ENCODE assay signal across 8 mouse cellular contexts in the genomic region with DNA sequence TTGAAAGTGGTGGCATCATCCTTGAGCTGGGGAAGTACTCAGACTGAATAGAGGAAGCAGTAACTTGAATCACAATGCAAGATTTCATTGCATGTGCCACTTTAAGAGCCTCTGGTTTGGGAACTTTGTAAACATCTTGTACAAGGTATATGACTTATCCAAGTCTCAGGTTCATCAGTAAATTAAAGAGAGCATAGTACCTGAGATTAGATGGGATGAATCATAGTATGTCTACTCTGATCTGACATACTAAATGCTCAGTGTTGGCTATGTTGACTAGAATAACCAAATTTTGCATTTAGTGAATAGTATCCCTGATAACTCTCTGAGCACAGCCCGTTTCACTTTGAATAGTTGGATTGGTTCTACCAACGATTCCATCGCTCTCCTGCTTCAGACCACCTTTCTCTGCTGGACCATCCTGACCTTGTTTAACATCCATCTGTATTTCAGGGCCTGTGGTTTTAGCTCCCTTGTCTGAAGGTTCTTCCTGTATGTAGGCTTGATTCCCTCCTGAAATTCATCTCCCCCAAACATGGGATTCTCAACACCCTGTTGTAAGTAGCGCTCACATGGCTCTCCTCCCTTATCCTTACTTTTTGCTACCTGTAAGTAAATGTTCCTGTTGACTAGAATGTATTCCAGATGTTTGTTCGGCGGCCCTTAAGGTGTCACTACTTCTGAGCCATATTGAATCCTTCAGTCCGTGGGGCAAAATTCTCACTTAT. TPM values are rescaled to one million over a fixed set of nuclear protein-coding genes. Genes with fewer than 3 reads are reported as not detected.
DNase-seq lines count a peak whose midpoint lies in the region; ATAC-seq and TF ChIP-seq lines count a peak whose summit lies in the region.
"Had no signal": no experiment of that assay in that cellular context is flagged by ENCODE, and none has a peak within 500 bp of the region (broad histone marks: within the 10 kb centered on the region; RNA-seq: fewer than 3 reads in every experiment).

No protein-coding gene starts in this region.

- peaks cover 71% of the 10 kb centered on the region for H3K36me3 ChIP-seq in lung, embryonic 14.5 days (ENCODE audit: insufficient read depth)
- H3K36me3 ChIP-seq in limb, embryonic 14.5 days (ENCODE audit: control insufficient read depth, insufficient read depth, low read length): peaks cover 67% of the 10 kb centered on the region
- peaks cover 63% of the 10 kb centered on the region for H3K36me3 ChIP-seq in stomach, embryonic 15.5 days

- H3K9me3 ChIP-seq in lung, embryonic 14.5 days (ENCODE audit: low read depth, low read length): peaks cover 7% of the 10 kb centered on the region
- peaks cover 6% of the 10 kb centered on the region; the same call in 1 of the 2 replicates for H3K9me3 ChIP-seq in limb, embryonic 14.5 days (ENCODE audit: control insufficient read depth, low read length)
- no peaks in the 10 kb centered on the region for H3K9me3 ChIP-seq in stomach, embryonic 15.5 days
- H3K9me3 ChIP-seq: hindbrain, embryonic 15.5 days had no signal

- 89% methylated on average over 7 of the region's 7 CpGs for WGBS in lung, embryonic 14.5 days
- WGBS in limb, embryonic 14.5 days: 82% methylated on average over 7 of the region's 7 CpGs
- WGBS in stomach, embryonic 15.5 days: 91% methylated on average over 7 of the region's 7 CpGs

- H3K27ac ChIP-seq in lung, embryonic 14.5 days (ENCODE audit: low read depth): no peak overlapping the region
- no peak overlapping the region for H3K27ac ChIP-seq in limb, embryonic 14.5 days (replicated peaks; ENCODE audit: low read depth, low read length)
- no peak overlapping the region for H3K27ac ChIP-seq in stomach, embryonic 15.5 days
- H3K27ac ChIP-seq: hindbrain, embryonic 15.5 days had no signal

- H3K9ac ChIP-seq in lung, embryonic 14.5 days: no peak overlapping the region
- H3K9ac ChIP-seq in limb, embryonic 14.5 days (ENCODE audit: low read depth, low read length, severe bottlenecking): no peak overlapping the region
- no peak overlapping the region for H3K9ac ChIP-seq in stomach, embryonic 15.5 days
- H3K9ac ChIP-seq: hindbrain, embryonic 15.5 days had no signal

- H3K4me2 ChIP-seq in lung, embryonic 14.5 days: no peak overlapping the region
- H3K4me2 ChIP-seq in limb, embryonic 14.5 days (replicated peaks; ENCODE audit: low read depth, low read length, severe bottlenecking): no peak overlapping the region
- no peak overlapping the region for H3K4me2 ChIP-seq in stomach, embryonic 15.5 days
- H3K4me2 ChIP-seq: hindbrain, embryonic 15.5 days had no signal

- no peak overlapping the region for H3K4me3 ChIP-seq in lung, embryonic 14.5 days (ENCODE audit: low read depth, low read length)
- H3K4me3 ChIP-seq in limb, embryonic 14.5 days (replicated peaks; ENCODE audit: low read length): no peak overlapping the region
- H3K4me3 ChIP-seq in stomach, embryonic 15.5 days (replicated peaks): no peak overlapping the region
- H3K4me3 ChIP-seq: hindbrain, embryonic 15.5 days had no signal

- no peaks in the 10 kb centered on the region for H3K27me3 ChIP-seq in lung, embryonic 14.5 days (ENCODE audit: insufficient read depth, low read length)
- H3K27me3 ChIP-seq in limb, embryonic 14.5 days (ENCODE audit: control insufficient read depth, insufficient read depth, low read length): no peaks in the 10 kb centered on the region
- no peaks in the 10 kb centered on the region for H3K27me3 ChIP-seq in stomach, embryonic 15.5 days (replicated peaks)
- H3K27me3 ChIP-seq: hindbrain, embryonic 15.5 days had no signal

- peak; percentile 51 for ATAC-seq in lung, embryonic 14.5 days (ENCODE audit: insufficient read depth)
- ATAC-seq in limb, embryonic 14.5 days (ENCODE audit: low FRiP score, low read depth): peak; percentile 32
- peak; percentile 53; the same call in 1 of the 2 replicates for ATAC-seq in stomach, embryonic 15.5 days (ENCODE audit: insufficient read depth, low FRiP score, low read depth)

- peak; percentile 43 for DNase-seq in lung, embryonic 14.5 days
- no peak for DNase-seq in lung, postnatal 4 days
- DNase-seq in embryo, embryonic 9.5 days (ENCODE audit: extremely low spot score): peak; percentile 48
- DNase-seq in limb, embryonic 14.5 days (ENCODE audit: low spot score): no peak
- no peak for DNase-seq in cerebellum, postnatal 36 days
- no peak for DNase-seq in lung, adult 18-20 months

- TF ChIP-seq POLR2A in limb, embryonic 14.5 days (IDR thresholded peaks at IDR 0.05; ENCODE audit: borderline replicate concordance, extremely low read depth, insufficient read depth, insufficient read length): no peak

- H3K4me1 ChIP-seq in lung, embryonic 14.5 days (ENCODE audit: insufficient read depth): no peaks in the 10 kb centered on the region
- H3K4me1 ChIP-seq in limb, embryonic 14.5 days (ENCODE audit: control insufficient read depth, insufficient read depth, low read length): no peaks in the 10 kb centered on the region
- no peaks in the 10 kb centered on the region for H3K4me1 ChIP-seq in stomach, embryonic 15.5 days
- H3K4me1 ChIP-seq: hindbrain, embryonic 15.5 days had no signal

- TF ChIP-seq CTCF in lung, embryonic 14.5 days (IDR thresholded peaks at IDR 0.05; ENCODE audit: low read depth): no peak

RNA-seq across cellular contexts. Expression of a gene that starts 13.2 kb away (rescaled TPM):
- 1,010 and 1,058 TPM in 2 replicates for polyA plus RNA-seq in lung, embryonic 14.5 days (2014; fragmentation: Nextera tagmentation; extraction: Ambion mirVana)
- 350 and 352 TPM in 2 replicates for polyA plus RNA-seq in limb, embryonic 14.5 days (2012; rRNA removed)
- 921 and 939 TPM in 2 replicates for polyA plus RNA-seq in limb, embryonic 14.5 days (2014; fragmentation: Nextera tagmentation; extraction: Ambion mirVana)
- polyA plus RNA-seq in stomach, embryonic 15.5 days (2015; fragmentation: Nextera tagmentation; extraction: Ambion mirVana): 608 and 684 TPM in 2 replicates

RNA-seq across cellular contexts. Expression of a gene that starts 40.9 kb away (rescaled TPM):
- 65.2 and 68.8 TPM in 2 replicates for polyA plus RNA-seq in lung, embryonic 14.5 days (2014; fragmentation: Nextera tagmentation; extraction: Ambion mirVana)
- polyA plus RNA-seq in limb, embryonic 14.5 days (2012; rRNA removed): 29.8 and 36.0 TPM in 2 replicates
- polyA plus RNA-seq in limb, embryonic 14.5 days (2014; fragmentation: Nextera tagmentation; extraction: Ambion mirVana): 57.6 and 67.0 TPM in 2 replicates
- polyA plus RNA-seq in stomach, embryonic 15.5 days (2015; fragmentation: Nextera tagmentation; extraction: Ambion mirVana): 58.9 and 62.2 TPM in 2 replicates

Comparison
In these comparisons a context has a peak if more than half of its experiments do, and no peak if none do; other contexts are left out.
1. DNase-seq: peak in lung, embryonic 14.5 days (single experiment) and embryo, embryonic 9.5 days (single experiment); none in lung, postnatal 4 days (0 of 2), limb, embryonic 14.5 days (single experiment), cerebellum, postnatal 36 days (0 of 2) and lung, adult 18-20 months (0 of 2).
2. Peak in every context shown above with its lines, with median percentiles within 50 percentile points of each other: ATAC-seq.